Mouse (Mus musculus): ENCODE results near the gene Tmem237. TPM values are rescaled to one million over a fixed set of nuclear protein-coding genes. Genes with fewer than 3 reads are reported as not detected.
A peak's percentile ranks its signal among the peaks of the same experiment; 100 is the strongest.

Tmem237 gene
- polyA plus RNA-seq, 1 experiment from 2014 or later, result 38.5 TPM

- WGBS, result 33% methylated on average over 7 of the region's 7 CpGs
- Histone ChIP-seq H3K27ac (ENCODE audit: low read length) (no peak overlapping the region), H3K4me1 (replicated peaks; ENCODE audit: control insufficient read depth, insufficient read depth, low read length) (peaks cover 1% of the 10 kb centered on the region), H3K27me3 (ENCODE audit: control insufficient read depth, insufficient read depth, low read depth, low read length) (no peaks in the 10 kb centered on the region), H3K36me3 (ENCODE audit: control insufficient read depth, insufficient read depth, low read length) (no peaks in the 10 kb centered on the region), H3K9ac (ENCODE audit: low read length) (no peak overlapping the region), H3K4me2 (ENCODE audit: low read depth, low read length) (no peak overlapping the region), H3K9me3 (ENCODE audit: control insufficient read depth, low read length) (no peaks in the 10 kb centered on the region), H3K4me3 (ENCODE audit: low read length) (no peak overlapping the region)
- ATAC-seq (ENCODE audit: low read depth), result peak; percentile 80
These were observed 8.7 kb upstream of the Tmem237 start for GRCm38 (mm10) chr1:59128879-59129278.

- no peak overlapping the region for H3K27ac ChIP-seq (ENCODE audit: low read length)
- ATAC-seq (ENCODE audit: low read depth), result no peak
- no peaks in the 10 kb centered on the region for H3K9me3 ChIP-seq (ENCODE audit: control insufficient read depth, low read length)
- H3K27me3 ChIP-seq (ENCODE audit: control insufficient read depth, insufficient read depth, low read depth, low read length), result no peaks in the 10 kb centered on the region
- no peak overlapping the region for H3K9ac ChIP-seq (ENCODE audit: low read length)
- H3K4me2 ChIP-seq (ENCODE audit: low read depth, low read length), result no peak overlapping the region
- 0 out of 2 replicates have a peak, but pooled peaks cover 1% of the 10 kb centered on the region for H3K4me1 ChIP-seq (replicated peaks; ENCODE audit: control insufficient read depth, insufficient read depth, low read length)
- H3K36me3 ChIP-seq (ENCODE audit: control insufficient read depth, insufficient read depth, low read length), result no peaks in the 10 kb centered on the region
- no peak overlapping the region for H3K4me3 ChIP-seq (ENCODE audit: low read length)
- 48% methylated on average over 5 of the region's 5 CpGs for WGBS
These were observed 5.3 kb upstream of the Tmem237 start for GRCm38 (mm10) chr1:59125558-59125957.

GRCm38 (mm10) chr1:59110524-59110923 lies 9.7 kb downstream of the Tmem237 start:
- H3K9ac ChIP-seq (ENCODE audit: low read length), result no peak overlapping the region
- no peaks in the 10 kb centered on the region for H3K27me3 ChIP-seq (ENCODE audit: control insufficient read depth, insufficient read depth, low read depth, low read length)
- no peak overlapping the region for H3K4me2 ChIP-seq (ENCODE audit: low read depth, low read length)
- H3K4me1 ChIP-seq (replicated peaks; ENCODE audit: control insufficient read depth, insufficient read depth, low read length), result no peaks in the 10 kb centered on the region
- no peak overlapping the region for H3K27ac ChIP-seq (ENCODE audit: low read length)
- H3K4me3 ChIP-seq (ENCODE audit: low read length), result no peak overlapping the region
- H3K36me3 ChIP-seq (ENCODE audit: control insufficient read depth, insufficient read depth, low read length), result peaks cover 3% of the 10 kb centered on the region; the same call in 1 of the 2 replicates
- H3K9me3 ChIP-seq (ENCODE audit: control insufficient read depth, low read length), result no peaks in the 10 kb centered on the region
- no peak for ATAC-seq (ENCODE audit: low read depth)
- WGBS, result 75% methylated on average over 8 of the region's 8 CpGs

GRCm38 (mm10) chr1:59102071-59102470 lies 18.1 kb downstream of the Tmem237 start:
- Histone ChIP-seq H3K36me3 (ENCODE audit: control insufficient read depth, insufficient read depth, low read length) (peaks cover 9% of the 10 kb centered on the region; the same call in 1 of the 2 replicates), H3K27ac (ENCODE audit: low read length) (no peak overlapping the region), H3K4me1 (replicated peaks; ENCODE audit: control insufficient read depth, insufficient read depth, low read length) (no peaks in the 10 kb centered on the region), H3K9me3 (ENCODE audit: control insufficient read depth, low read length) (no peaks in the 10 kb centered on the region), H3K4me2 (ENCODE audit: low read depth, low read length) (no peak overlapping the region), H3K4me3 (ENCODE audit: low read length) (no peak overlapping the region), H3K27me3 (ENCODE audit: control insufficient read depth, insufficient read depth, low read depth, low read length) (no peaks in the 10 kb centered on the region), H3K9ac (ENCODE audit: low read length) (no peak overlapping the region)
- no peak for ATAC-seq (ENCODE audit: low read depth)
- WGBS, result 87% methylated on average over 6 of the region's 6 CpGs

GRCm38 (mm10) chr1:59101020-59101419 lies 19.2 kb downstream of the Tmem237 start:
- no peaks in the 10 kb centered on the region for H3K4me1 ChIP-seq (replicated peaks; ENCODE audit: control insufficient read depth, insufficient read depth, low read length)
- H3K27ac ChIP-seq (ENCODE audit: low read length), result no peak overlapping the region
- H3K27me3 ChIP-seq (ENCODE audit: control insufficient read depth, insufficient read depth, low read depth, low read length), result no peaks in the 10 kb centered on the region
- H3K4me2 ChIP-seq (ENCODE audit: low read depth, low read length), result no peak overlapping the region
- H3K4me3 ChIP-seq (ENCODE audit: low read length), result no peak overlapping the region
- no peaks in the 10 kb centered on the region for H3K9me3 ChIP-seq (ENCODE audit: control insufficient read depth, low read length)
- no peak for ATAC-seq (ENCODE audit: low read depth)
- peaks cover 9% of the 10 kb centered on the region; the same call in 1 of the 2 replicates for H3K36me3 ChIP-seq (ENCODE audit: control insufficient read depth, insufficient read depth, low read length)
- WGBS, result 86% methylated on average over 5 of the region's 5 CpGs
- H3K9ac ChIP-seq (ENCODE audit: low read length), result no peak overlapping the region

- Histone ChIP-seq H3K4me2 (ENCODE audit: low read depth, low read length) (no peak within 1 kb of the TSS), H3K36me3 (ENCODE audit: control insufficient read depth, insufficient read depth, low read length) (0 out of 2 replicates have a peak, but pooled peaks cover 3% of the 10 kb centered on the region), H3K4me1 (replicated peaks; ENCODE audit: control insufficient read depth, insufficient read depth, low read length) (no peaks in the 10 kb centered on the region), H3K27ac (ENCODE audit: low read length) (no peak within 1 kb of the TSS), H3K9me3 (ENCODE audit: control insufficient read depth, low read length) (no peaks in the 10 kb centered on the region), H3K9ac (ENCODE audit: low read length) (no peak within 1 kb of the TSS), H3K4me3 (ENCODE audit: low read length) (no peak within 1 kb of the TSS), H3K27me3 (ENCODE audit: control insufficient read depth, insufficient read depth, low read depth, low read length) (no peaks in the 10 kb centered on the region)
- ATAC-seq (ENCODE audit: low read depth), result no peak
- 91% methylated on average over 19 of the region's 19 CpGs for WGBS
These were observed 25.5 kb downstream of the Tmem237 start, which contains the start of gene C2cd6 for GRCm38 (mm10) chr1:59094705-59095104. Gene C2cd6 (minus strand): TSS chr1:59094900.

- Histone ChIP-seq H3K27me3 (ENCODE audit: control insufficient read depth, insufficient read depth, low read depth, low read length) (no peaks in the 10 kb centered on the region), H3K27ac (ENCODE audit: low read length) (no peak overlapping the region), H3K9ac (ENCODE audit: low read length) (no peak overlapping the region), H3K4me1 (replicated peaks; ENCODE audit: control insufficient read depth, insufficient read depth, low read length) (no peaks in the 10 kb centered on the region), H3K9me3 (ENCODE audit: control insufficient read depth, low read length) (no peaks in the 10 kb centered on the region), H3K4me3 (ENCODE audit: low read length) (no peak overlapping the region), H3K36me3 (ENCODE audit: control insufficient read depth, insufficient read depth, low read length) (no peaks in the 10 kb centered on the region), H3K4me2 (ENCODE audit: low read depth, low read length) (no peak overlapping the region)
- 17% methylated on average over 3 of the region's 3 CpGs for WGBS
- no peak for ATAC-seq (ENCODE audit: low read depth)
These were observed 49.3 kb downstream of the Tmem237 start for GRCm38 (mm10) chr1:59070867-59071266.

- peak; percentile 65; the same call in 1 of the 2 replicates for ATAC-seq (ENCODE audit: low read depth)
- WGBS, result 3% methylated on average over 3 of the region's 3 CpGs
These were observed 52.2 kb downstream of the Tmem237 start for GRCm38 (mm10) chr1:59067976-59068375.

GRCm38 (mm10) chr1:59063697-59064096 lies 56.5 kb downstream of the Tmem237 start:
- Histone ChIP-seq H3K27ac (ENCODE audit: low read length) (no peak overlapping the region), H3K27me3 (ENCODE audit: control insufficient read depth, insufficient read depth, low read depth, low read length) (no peaks in the 10 kb centered on the region), H3K36me3 (ENCODE audit: control insufficient read depth, insufficient read depth, low read length) (no peaks in the 10 kb centered on the region), H3K4me2 (ENCODE audit: low read depth, low read length) (no peak overlapping the region), H3K9me3 (ENCODE audit: control insufficient read depth, low read length) (no peaks in the 10 kb centered on the region), H3K9ac (ENCODE audit: low read length) (no peak overlapping the region), H3K4me1 (replicated peaks; ENCODE audit: control insufficient read depth, insufficient read depth, low read length) (no peaks in the 10 kb centered on the region), H3K4me3 (ENCODE audit: low read length) (no peak overlapping the region)
- ATAC-seq (ENCODE audit: low read depth), result no peak
- WGBS, result 52% methylated on average over 3 of the region's 3 CpGs

More at GRCm38 (mm10) chr1:59067976-59068375, 52.2 kb downstream of the Tmem237 start:
- Histone ChIP-seq H3K27ac (ENCODE audit: low read length) (no peak overlapping the region), H3K4me3 (ENCODE audit: low read length) (no peak overlapping the region), H3K4me1 (replicated peaks; ENCODE audit: control insufficient read depth, insufficient read depth, low read length) (no peaks in the 10 kb centered on the region), H3K36me3 (ENCODE audit: control insufficient read depth, insufficient read depth, low read length) (no peaks in the 10 kb centered on the region), H3K9ac (ENCODE audit: low read length) (no peak overlapping the region), H3K27me3 (ENCODE audit: control insufficient read depth, insufficient read depth, low read depth, low read length) (no peaks in the 10 kb centered on the region), H3K9me3 (ENCODE audit: control insufficient read depth, low read length) (no peaks in the 10 kb centered on the region), H3K4me2 (ENCODE audit: low read depth, low read length) (no peak overlapping the region)

GRCm38 (mm10) chr1:59056955-59057354 lies 63.3 kb downstream of the Tmem237 start:
- H3K4me3 ChIP-seq (ENCODE audit: low read length), result no peak overlapping the region
- no peak overlapping the region for H3K27ac ChIP-seq (ENCODE audit: low read length)
- H3K36me3 ChIP-seq (ENCODE audit: control insufficient read depth, insufficient read depth, low read length), result no peaks in the 10 kb centered on the region
- no peaks in the 10 kb centered on the region for H3K9me3 ChIP-seq (ENCODE audit: control insufficient read depth, low read length)
- WGBS, result 62% methylated on average over 2 of the region's 2 CpGs
- ATAC-seq (ENCODE audit: low read depth), result no peak
- H3K27me3 ChIP-seq (ENCODE audit: control insufficient read depth, insufficient read depth, low read depth, low read length), result no peaks in the 10 kb centered on the region
- no peak overlapping the region for H3K9ac ChIP-seq (ENCODE audit: low read length)
- H3K4me1 ChIP-seq (replicated peaks; ENCODE audit: control insufficient read depth, insufficient read depth, low read length), result no peaks in the 10 kb centered on the region
- H3K4me2 ChIP-seq (ENCODE audit: low read depth, low read length), result no peak overlapping the region

All from lung, embryonic 16.5 days (tissue).